Mouse (Mus musculus): Measurements from ENCODE around the gene Chrd. TPM values are rescaled to one million over a fixed set of nuclear protein-coding genes. Genes with fewer than 3 reads are reported as not detected.

Gene Chrd
- 1 to 10 TPM; 1.4 to 3.4 TPM for total RNA-seq (2021)

GRCm38 (mm10) chr16:20732925-20733730, at the start of gene Chrd:
Chrd (plus strand) TSS chr16:20733127.
- DNase-seq: peak; percentile 71 to 74
- intact Hi-C loops (cut with DNase I): no loop called here

- DNase-seq: no peak
These were observed 42.2 kb upstream of the Chrd start for GRCm38 (mm10) chr16:20690774-20691173.

GRCm38 (mm10) chr16:20691617-20692016, 41.3 kb upstream of the Chrd start:
- DNase-seq: no peak
- intact Hi-C loops (cut with DNase I): loop anchor here (2.0 kb wide), 1 partner anchor 13 kb away; no protein-coding TSS in a partner anchor

More at GRCm38 (mm10) chr16:20690774-20691173, 42.2 kb upstream of the Chrd start:
- intact Hi-C loops (cut with DNase I): no loop called here

- DNase-seq: no peak
- intact Hi-C loops (cut with DNase I): loop anchor here (2.0 kb wide), 1 partner anchor 14 kb away; no protein-coding TSS in a partner anchor
These were observed 40.5 kb upstream of the Chrd start for GRCm38 (mm10) chr16:20692241-20692965.

DNA sequence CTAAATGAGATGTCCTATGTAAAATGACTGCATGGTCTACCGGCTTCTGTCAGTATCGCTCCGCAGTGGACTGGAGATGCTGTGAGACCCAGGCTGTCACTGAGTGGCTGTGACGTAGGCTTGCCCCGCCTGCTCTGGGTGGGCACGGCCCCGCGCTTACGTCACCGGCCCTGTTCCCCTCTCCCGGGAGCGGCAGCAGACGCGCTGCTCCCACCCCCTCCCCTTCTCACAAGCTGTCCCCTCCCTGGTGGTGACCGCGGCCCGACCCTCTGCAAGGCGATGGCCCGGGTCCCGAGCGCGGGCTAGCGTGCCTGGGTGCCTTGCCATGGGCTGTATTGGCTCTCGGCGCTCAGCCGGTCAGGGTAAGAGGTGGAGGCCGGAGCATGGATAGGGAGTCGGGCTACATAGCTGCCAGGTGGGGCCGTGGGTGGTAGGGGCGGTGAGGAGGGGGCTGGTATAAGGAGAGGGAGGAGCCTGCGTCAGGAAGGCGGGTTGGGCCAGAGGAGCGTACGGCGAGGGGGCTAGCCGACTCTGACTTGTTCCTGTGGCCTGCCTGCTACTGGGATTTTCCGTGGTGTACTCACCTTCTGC, 39.7 kb upstream of the Chrd start, which contains the start of gene Fam131a:
Gene Fam131a, plus strand, starts transcription at position 131 of the 591 bp plus-strand sequence.
- peak; percentile 92 to 93 for DNase-seq
- intact Hi-C loops (cut with DNase I): loop anchor here (2.0 kb wide), 1 partner anchor 14 kb away; no protein-coding TSS in a partner anchor

- intact Hi-C loops (cut with DNase I): loop anchor here (1.0 kb wide), 1 partner anchor 21 kb away; no protein-coding TSS in a partner anchor
- peak; percentile 77 to 82 for DNase-seq
These were observed 38.1 kb upstream of the Chrd start for GRCm38 (mm10) chr16:20694781-20695180.

DNA sequence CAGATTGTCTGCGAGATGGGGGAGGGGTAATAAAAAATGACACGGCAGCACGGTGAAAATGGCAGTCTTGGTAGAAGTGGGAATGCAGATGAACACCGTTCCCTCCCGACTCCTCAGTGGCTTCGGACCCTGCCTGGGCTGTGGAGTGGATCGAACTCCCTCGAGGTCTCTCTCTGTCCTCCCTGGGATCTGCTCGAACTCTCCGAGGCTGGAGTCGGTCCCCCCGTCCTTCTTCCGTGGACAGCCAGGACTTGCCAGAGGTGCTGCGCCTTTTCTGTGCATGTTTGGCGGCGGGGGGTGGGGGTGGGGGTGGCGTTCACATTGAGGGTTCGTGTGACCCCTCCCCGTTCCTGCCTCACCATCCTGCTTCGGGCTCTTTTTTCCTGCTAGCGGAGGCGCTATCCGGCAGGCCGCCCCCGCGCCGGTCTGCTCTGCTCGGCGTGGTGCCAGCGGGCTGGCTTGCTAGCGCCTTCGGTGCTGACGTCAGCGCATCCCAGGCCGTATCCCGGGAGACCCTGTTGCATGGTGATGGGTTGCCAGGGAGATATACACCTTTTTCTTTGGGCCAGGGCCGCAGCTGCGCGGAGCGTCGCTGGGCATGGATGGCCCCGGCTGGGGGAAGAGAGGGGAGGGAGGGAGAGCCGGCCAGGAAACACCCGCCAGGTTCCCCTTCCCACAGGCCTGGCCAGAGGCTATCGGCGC, 37.2 kb upstream of the Chrd start:
- intact Hi-C loops (cut with DNase I): loop anchor here (1.0 kb wide), 1 partner anchor 22 kb away; no protein-coding TSS in a partner anchor
- DNase-seq: peak; percentile 91 to 92

DNA sequence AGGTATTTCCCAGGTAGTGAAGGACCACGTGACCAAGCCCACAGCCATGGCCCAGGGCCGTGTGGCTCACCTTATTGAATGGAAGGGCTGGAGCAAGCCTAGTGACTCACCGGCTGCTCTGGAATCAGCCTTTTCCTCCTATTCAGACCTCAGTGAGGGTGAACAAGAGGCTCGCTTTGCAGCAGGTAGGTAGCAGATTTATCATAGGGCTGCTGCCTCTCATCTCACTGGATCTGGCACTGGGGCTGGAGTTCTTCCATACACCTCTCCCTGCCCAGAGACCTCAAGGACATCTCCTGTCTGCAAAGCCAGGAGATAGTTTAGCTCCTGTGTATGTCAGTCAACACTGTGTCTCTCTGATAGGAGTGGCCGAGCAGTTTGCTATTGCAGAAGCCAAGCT, 33.7 kb upstream of the Chrd start:
- DNase-seq: no peak
- intact Hi-C loops (cut with DNase I): no loop called here

GRCm38 (mm10) chr16:20700036-20700435, 32.9 kb upstream of the Chrd start:
- peak; percentile 48 to 50 for DNase-seq
- intact Hi-C loops (cut with DNase I): no loop called here

DNA sequence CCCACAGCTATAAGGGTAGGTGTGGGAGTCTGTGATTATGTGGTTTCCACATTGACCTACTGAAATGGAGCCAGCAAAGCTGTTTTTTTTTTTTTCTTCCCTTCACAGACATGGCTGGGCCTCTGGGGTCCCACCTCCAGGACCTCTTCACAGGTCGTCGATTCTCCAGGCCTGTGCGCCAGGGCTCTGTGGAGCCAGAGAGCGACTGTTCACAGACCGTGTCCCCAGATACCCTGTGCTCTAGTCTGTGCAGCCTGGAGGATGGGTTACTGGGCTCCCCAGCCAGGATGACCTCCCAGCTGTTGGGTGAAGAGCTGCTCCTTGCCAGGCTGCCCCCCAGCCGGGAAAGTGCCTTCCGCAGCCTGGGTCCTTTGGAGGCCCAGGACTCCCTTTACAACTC, 31.6 kb upstream of the Chrd start:
- intact Hi-C loops (cut with DNase I): no loop called here
- no peak for DNase-seq

DNA sequence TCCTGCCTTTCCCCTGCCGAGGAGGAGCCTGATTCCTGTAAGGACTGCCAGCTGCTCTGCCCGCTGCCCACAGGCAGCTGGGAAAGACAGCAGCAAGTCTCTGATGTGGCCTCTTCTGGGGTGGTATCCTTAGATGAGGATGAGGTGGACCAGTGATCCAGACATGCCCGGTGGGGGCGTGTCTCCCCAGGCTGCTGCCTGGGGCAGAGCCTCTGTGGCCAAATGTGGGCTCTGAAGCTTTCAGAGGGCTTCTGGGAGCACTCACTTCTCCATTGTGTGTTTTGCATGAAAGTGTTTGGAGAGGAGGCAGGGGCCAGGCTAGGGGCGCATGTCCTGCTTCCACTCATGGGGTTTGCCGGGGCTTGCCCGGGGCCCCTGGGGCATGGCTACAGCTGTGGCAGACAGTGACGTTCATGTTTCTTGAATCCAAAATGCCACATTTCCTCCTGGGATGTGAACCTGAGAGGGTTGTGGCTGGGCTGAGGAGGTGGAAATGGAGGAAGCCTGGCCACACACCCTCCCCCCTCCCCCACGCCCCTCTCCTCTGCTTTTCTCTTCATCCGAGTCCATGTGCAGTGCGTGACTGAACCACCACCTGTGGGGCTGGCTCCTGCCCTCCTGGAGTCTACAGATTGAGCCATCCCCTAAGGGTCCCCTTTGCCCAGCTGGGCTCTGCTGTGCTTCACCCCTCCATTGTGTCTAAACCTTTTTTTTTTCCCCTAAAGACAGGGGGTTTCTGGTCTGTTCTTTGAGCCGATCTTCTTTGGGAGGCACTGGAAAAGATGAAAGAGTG, 31.0 kb upstream of the Chrd start:
- intact Hi-C loops (cut with DNase I): no loop called here
- DNase-seq: no peak

GRCm38 (mm10) chr16:20702522-20702893, 30.4 kb upstream of the Chrd start:
- intact Hi-C loops (cut with DNase I): no loop called here
- peak; percentile 84 to 87 for DNase-seq

- intact Hi-C loops (cut with DNase I): no loop called here
These were observed 29.9 kb upstream of the Chrd start for GRCm38 (mm10) chr16:20703071-20703470.

GRCm38 (mm10) chr16:20703699-20704400, 29.1 kb upstream of the Chrd start:
- intact Hi-C loops (cut with DNase I): no loop called here
- DNase-seq: no peak

More at GRCm38 (mm10) chr16:20703071-20703470, 29.9 kb upstream of the Chrd start:
- no peak for DNase-seq

- intact Hi-C loops (cut with DNase I): no loop called here
- no peak for DNase-seq
These were observed 27.1 kb upstream of the Chrd start for GRCm38 (mm10) chr16:20705786-20706185.

DNA sequence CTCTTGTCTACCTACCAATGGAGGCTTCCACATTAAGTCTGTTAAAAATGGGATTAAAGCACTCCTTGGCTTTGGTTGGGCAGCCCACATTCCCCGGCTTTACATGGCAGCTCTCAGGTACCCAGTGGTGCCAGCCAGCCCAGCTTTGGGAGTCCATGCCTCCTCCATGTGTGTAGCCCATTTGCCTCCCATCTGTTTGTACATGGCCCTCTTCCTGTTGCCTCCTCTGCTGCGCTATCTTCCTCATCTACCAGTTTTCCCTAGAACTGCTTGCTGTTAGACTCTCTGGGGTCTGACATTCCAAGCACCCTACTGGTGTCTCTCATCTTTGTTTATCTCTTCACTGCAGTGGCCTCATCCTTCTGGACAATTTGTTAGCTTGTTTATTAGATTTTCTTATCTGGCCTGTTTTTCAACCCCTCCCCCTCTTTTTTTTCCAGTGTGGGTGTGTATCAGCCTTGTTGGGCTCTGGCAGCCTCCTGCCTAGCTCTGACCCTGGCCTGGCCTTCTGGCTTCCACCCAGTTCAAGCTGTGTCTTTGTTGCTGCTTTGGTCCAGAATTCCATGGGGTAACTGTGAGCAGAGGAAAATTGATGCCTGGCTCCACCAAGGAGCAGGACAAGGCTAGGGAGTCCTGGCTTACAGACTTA, 26.4 kb upstream of the Chrd start:
- intact Hi-C loops (cut with DNase I): no loop called here
- DNase-seq: no peak

- intact Hi-C loops (cut with DNase I): no loop called here
These were observed 24.5 kb upstream of the Chrd start for GRCm38 (mm10) chr16:20708220-20708938.

More at GRCm38 (mm10) chr16:20708220-20708938, 24.5 kb upstream of the Chrd start:
- DNase-seq: no peak
